Mouse (Mus musculus) v-Abl transformed pro-B cells (cell line): Measurements from ENCODE around the gene Akr1b8.
"Not testable (repeated sequence)": the region's sequence is repeated elsewhere in the genome, so short reads cannot be mapped to it uniquely, and the experiment has no call there.

Source experiments
- in situ Hi-C, 2 experiments: fragments of 400-800 bp; cut with MboI; formaldehyde crosslinking; loops; one replicate each; pipeline ENCODE4 v1.15.1; 2025; ENCODE audit not compliant: unreplicated experiment in 2 of 2

Akr1b8 gene

DNA sequence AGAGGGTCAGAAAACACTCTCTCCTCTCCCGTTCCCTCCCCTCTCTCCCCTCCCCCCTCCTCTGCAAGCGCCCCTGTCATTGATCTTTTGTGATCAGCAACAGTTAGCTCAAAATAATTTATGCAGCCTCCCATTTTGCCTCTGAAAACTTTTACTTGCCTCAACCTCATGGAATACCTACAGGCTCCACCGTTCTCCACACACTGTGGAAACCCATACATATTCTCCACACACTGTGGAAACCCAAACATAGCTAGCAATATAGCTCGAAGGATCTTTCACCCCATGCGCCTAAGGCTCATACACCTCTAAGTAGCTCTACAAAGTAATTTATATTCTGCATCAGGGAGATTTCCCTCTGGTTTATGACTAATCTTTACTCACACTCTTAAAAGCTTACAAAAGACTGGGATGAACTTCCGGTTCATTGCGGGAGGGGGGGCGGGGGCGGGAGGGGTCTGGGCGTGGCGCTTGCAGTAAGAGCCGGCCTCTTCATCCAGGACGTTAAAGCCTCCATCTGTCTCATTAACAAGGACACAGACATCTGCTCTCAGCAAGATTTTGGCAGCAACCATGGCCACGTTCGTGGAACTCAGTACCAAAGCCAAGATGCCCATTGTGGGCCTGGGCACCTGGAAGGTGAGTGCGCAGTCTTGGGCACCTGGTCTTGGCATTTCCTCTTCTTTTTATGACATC, at the start of gene Akr1b8:
Akr1b8 (plus strand) TSS at position 462 of the 696 bp plus-strand sequence.
- in situ Hi-C loops, result no loop called here

DNA sequence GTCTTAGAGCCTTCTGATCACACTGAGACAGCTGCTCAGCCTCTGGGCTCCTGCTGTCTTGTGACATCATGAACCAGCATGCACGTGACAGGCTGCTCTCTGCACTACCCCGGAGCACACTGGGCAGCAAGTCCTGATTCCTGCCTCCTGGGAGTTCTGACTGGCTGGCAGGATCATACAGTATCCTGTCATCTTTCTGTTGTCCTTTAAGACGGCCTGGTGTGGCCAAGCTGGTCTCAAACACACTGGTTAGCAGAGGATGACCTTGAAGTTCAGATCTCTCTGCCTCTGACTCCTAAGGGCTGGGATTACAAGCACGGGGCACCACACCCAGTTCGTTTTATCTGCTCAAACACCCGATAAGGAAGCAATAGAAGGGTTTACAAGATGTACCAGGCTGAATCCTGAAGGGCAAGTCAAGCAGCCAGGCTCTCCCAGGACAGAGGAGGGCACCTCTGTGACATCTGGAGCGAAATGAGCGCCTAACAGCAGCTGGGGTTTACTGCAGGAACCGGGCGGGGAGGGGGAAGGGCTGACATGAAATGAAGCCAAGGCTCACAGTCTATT, 49.2 kb upstream of the Akr1b8 start:
- in situ Hi-C loops, result loop anchor here in 1 of 2 experiments (25.0 kb wide), 1 partner anchor 933 kb away; no protein-coding TSS in a partner anchor

DNA sequence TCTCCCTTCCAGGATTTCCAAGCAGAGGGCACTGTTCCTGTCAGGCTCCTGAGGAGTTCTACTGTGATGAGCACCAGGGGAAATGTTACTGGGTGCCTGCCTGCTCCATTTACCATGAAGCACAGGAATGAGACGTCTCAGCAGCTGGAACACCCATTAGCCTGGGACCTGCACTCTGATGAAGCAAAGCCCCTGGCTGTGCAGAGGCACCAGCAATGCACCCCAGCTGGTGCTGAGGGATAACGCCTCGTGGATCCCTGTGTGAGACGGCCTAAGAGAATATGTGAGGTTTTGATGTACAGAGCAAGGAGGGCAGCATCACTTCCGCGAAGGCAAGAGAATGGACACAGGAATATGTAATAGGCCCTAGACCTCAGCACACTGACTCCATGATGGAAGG, 47.1 kb upstream of the Akr1b8 start:
- in situ Hi-C loops, result loop anchor here in 1 of 2 experiments (25.0 kb wide), 1 partner anchor 931 kb away; no protein-coding TSS in a partner anchor

DNA sequence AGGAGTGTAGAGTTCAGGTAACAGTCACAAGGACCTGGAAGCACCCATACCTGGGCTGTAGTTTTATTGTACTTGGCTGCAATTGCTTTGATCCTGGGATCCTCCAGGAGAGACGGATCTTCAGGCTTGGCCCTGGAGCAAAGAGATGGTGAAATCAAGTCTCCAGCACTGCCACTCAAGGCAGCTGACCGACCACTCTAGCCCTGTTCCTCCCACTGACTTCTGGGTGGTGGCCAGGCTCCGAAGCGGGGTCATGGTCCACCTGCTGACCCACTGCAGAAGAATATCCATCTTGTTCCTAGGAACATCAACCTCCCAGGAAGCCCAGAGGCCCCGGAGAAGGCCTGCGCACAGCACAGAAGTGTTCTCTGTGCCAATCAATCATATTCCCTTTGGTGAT, 44.4 kb upstream of the Akr1b8 start:
- in situ Hi-C loops, result loop anchor here in 1 of 2 experiments (25.0 kb wide), 1 partner anchor 928 kb away; no protein-coding TSS in a partner anchor

DNA sequence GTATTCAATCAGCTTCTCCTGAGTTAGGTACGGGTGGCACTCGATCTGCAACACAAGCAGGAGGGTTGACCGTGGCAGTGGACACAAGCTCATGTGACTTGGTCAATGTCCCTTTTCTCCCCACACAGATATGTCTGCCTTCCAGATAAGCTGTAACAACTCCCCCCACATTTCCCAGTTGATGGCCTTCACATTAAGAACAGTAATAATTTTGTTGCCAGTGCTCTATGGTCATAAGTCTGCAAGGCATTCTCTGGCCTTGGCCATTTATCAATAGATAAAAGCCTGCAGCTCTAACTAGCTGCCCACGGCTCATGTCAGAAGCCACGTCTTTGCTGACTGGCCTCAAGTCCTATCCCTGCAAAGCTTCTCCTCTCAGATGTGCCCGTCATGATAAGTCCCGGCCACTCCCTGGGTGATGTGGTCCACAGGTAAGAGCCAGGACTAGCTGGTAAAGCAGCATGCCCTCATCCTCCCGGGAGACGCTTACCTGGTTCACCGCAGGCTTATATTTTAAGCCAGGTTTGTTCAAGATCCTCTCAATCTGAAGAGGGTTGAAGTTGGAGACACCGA, 43.8 kb upstream of the Akr1b8 start:
- in situ Hi-C loops, result loop anchor here in 1 of 2 experiments (25.0 kb wide), 1 partner anchor 927 kb away; no protein-coding TSS in a partner anchor

DNA sequence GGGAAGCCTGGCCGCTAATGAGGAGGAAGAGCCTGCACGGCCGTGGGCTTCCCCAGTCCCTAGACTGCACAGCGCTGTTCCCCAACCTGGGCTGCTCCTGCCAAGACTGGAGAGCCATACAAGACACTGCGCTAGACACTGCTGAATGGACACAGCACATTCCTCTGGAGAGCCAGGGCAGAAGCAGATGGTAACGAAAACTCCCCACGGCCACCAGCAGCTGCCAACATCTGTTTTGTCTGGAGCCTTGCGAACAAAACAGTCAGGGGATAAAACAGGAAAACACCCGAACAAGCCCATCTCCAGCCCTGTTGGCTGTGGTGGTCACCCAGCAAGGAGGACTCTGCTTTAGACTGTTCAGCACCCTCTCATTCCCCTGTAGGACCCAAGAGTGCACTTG, 40.5 kb upstream of the Akr1b8 start:
- in situ Hi-C loops, result loop anchor here in 1 of 2 experiments (25.0 kb wide), 1 partner anchor 924 kb away; no protein-coding TSS in a partner anchor

DNA sequence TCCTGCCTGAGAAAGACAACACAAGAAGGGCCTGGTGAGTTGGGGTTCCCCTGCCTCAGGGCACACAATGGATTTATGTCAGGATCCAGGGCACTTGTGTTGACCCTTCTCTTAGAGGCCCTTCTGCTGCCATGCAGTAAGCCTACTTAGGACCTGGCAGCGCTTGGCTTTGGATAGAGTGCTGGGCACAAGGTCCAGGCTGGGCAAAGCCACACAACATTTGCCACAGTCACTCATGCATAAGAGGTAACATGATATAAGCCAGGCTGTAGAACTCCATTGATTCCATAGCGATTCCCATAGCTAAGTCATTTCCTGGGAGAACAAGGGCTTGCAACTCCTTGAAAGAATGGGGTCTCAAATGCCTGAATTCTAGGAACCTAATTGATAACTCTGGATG, 40.0 kb upstream of the Akr1b8 start:
- in situ Hi-C loops, result loop anchor here in 1 of 2 experiments (25.0 kb wide), 1 partner anchor 923 kb away; no protein-coding TSS in a partner anchor

DNA sequence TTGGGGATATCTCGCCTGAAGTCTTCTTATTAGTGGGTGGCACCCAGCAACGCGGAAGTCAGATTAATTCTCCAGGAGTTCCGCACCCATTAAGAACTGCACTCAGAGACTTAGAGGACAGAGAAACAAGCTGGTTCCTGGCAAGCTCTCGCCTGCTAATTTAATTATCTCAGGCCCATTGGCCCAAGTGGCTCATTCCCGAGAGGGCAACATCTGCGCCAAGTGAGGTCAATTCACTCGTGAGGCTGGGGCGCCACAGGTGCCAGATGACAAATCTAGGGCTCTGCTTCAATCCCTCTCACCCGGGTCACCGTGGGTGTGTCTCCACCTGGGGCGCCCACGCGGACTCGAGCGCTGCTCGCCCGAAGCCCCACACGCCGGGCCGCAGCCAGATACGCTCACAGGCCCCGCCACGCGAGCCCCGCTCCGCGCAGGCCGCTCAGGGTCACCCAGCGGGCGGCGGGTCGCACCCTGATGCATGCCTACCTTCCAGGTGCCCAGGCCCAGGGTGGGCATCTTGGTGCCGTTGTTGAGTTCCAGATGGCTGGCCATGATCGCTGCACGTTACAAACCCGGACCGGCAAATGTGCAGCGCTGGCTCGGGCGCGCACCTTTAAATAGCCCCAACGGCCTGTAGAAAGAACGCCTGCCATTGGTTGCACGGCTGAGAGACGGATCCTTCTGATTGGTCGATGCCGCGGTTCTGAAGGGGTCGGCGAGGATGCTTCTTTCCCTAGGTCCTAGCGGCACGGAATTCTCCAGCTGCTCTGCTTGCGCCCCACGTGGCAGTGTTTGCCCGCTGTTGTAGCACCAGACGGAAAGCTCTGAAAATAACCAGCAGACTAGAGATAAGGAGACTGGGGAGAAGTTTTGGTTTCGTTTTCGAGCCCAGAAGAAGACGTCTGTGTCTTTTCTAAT, 36.8 kb upstream of the Akr1b8 start, which contains the start of gene Akr1b3:
Akr1b3 (minus strand) TSS at position 625 of the 918 bp plus-strand sequence.
- in situ Hi-C loops, result loop anchor here in 1 of 2 experiments (25.0 kb wide), 1 partner anchor 920 kb away; no protein-coding TSS in a partner anchor

DNA sequence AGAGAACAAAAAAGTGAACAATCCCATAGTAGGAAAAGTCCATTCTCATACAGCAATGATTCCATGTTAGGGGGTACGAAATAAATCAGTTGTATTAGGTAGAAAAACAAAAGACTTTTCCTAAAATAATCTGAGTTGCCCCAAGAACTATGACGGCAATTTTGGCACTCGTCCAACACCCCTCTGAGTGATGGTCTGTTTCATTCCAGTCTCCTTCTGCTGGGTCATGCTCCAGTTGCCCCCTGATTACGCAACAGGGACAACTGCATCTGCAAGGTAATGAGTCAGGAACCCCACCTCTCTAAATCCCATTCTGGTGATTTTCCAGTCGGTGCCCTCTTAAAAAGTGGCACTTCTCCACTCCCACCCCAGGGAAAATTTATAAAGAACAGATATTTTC, 35.7 kb upstream of the Akr1b8 start:
- in situ Hi-C loops, result loop anchor here in 1 of 2 experiments (25.0 kb wide), 1 partner anchor 919 kb away; no protein-coding TSS in a partner anchor

DNA sequence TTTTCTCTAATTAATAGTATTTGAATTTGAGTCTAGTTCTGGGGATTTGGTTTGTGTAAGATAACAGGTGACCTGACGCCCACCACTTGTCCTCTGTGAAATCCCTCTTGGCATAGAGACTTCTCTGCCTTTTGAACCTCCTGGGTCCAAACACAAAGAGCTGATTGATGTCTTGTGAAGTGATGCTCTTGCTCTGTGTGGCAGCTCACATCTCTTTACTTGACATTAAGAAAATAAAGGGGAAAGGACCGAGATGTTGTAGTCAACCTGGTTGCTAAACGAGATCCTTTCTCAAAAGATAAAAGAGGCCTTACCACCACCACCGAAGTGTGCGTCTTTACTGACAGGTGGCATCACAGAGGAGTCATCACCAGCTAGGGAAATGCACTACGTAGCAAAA, 35.3 kb upstream of the Akr1b8 start:
- in situ Hi-C loops, result loop anchor here in 1 of 2 experiments (25.0 kb wide), 1 partner anchor 919 kb away; no protein-coding TSS in a partner anchor

DNA sequence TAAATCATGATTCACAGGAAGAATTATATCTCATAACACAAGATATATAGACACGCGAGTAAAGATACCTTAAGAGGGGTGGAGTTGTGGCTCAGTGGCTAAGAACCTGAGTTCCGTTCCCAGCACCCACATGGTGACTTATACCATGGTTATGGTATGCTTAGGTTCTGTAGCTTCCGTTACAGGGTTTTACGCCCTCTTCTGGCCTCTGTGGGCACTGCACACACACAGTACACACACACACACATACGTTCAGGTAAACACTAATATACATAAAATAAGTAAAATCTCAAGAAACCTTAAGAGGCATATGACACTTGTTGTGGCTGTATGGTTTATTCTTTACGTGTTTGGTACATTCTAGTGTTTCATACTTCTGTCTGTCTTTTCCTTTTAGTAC, 31.8 kb upstream of the Akr1b8 start:
- in situ Hi-C loops, result loop anchor here in 1 of 2 experiments (25.0 kb wide), 1 partner anchor 915 kb away; no protein-coding TSS in a partner anchor

DNA sequence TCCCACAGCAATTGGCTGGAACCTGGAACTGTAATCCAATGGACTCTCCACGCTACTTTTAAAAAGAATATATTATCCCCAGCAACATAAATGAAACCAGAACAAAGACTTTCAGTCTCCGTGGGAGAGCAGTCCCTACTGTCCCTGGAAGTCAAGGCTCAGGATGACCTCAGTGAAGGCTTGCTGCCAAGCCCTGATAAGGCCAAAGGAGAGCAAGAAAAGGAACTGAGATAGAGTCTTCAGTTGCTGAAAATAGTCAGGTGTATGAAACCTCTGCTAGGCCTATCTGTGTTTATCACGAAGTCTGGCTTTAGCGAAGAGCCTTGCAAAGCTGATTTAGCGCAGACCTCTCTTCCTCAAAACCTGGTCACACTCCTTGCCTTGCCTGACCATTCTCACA, 22.5 kb upstream of the Akr1b8 start:
- in situ Hi-C loops, result no loop called here

DNA sequence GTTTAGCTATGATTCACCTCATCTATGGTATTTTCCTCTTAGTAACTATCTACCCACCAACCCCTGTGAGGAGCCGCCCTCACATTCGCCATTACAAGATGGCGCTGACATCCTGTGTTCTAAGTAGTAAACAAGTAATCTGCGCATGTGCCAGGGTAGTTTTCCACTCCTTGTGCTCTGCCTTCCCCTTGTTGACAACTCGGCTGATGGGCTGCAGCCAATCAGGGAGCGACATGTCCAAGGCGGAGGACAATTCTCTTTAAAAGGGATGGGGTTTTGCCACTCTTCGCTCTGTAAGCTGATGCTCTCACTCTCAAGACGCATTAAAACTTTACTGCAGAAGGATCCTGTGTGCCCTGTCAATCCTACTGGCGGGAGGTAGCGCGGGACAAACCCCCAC, 22.1 kb upstream of the Akr1b8 start:
- in situ Hi-C loops, result not testable (repeated sequence)

DNA sequence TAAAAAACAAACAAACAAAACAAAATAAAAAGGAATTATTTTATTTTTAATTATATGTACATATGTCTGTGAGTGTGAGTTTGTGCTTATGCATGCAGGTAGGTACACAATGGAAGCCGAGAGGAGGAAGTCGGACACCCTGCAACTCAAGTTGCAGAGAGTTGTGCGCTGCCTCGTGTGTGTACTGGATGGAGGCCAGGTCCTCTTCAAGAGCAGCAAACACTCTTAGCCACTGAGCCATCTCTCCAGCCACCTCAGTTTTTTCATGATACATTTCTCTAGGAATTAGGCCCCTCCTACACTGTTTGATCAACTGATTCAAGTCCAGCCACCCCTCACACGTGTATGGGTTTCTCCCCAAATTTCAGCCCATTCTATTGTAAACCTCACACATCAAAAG, 19.2 kb upstream of the Akr1b8 start:
- in situ Hi-C loops, result no loop called here

DNA sequence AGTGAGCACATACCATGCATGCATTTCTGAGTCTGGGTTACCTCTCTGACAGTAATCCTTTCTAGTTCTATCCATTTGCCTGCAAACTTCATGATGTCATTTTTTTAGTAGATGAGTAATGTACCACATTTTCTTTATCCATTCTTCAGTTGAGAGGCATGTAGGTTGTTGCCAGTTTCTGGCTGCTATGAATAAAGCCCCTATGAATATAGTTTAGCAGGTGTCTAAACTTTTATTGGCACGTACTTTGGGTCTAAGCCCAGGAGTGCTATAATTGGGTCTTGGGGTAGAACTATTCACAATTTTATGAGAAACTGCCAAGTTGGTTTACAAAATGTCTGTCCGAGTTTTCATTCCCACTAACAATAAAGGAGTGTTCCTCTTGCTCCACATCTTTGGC, 16.1 kb upstream of the Akr1b8 start:
- in situ Hi-C loops, result no loop called here

DNA sequence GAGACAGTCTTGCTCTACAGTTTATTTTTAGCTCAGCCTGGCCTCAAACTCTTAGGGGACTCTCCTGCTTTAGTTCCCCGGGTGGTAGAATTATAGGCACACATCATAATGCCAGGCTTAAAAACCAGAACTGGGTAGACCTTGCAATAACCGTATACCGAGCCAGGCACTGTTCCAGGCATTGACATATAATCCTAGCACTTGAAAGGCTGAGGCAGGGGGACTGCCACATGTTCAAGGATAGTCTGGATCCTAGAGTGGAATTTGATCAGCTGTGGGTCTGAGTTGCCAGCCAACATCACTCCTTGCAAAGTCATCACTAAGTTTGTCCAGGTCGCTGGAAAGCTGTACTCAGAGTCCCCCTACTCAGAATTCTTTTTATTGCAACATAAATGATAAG, 11.9 kb upstream of the Akr1b8 start:
- in situ Hi-C loops, result no loop called here

DNA sequence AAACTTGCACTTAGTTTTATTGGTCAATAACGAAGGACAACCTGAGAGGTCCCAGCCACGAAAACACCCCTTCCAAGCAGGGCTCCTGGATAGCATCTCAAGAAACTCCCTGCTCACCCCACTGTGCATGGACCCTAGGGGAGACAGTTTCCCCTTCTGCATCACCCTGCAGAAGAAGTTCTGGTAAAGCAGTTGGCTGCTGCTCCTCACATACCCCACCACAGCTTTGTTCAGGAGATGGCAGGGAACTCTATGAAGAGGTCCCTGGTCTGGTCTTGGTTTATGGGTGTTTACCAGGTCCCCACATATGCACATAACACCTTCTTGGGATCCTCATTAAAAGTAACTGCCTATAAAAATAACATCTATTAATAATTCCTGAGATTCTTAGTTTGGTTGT, 11.4 kb upstream of the Akr1b8 start:
- in situ Hi-C loops, result no loop called here

DNA sequence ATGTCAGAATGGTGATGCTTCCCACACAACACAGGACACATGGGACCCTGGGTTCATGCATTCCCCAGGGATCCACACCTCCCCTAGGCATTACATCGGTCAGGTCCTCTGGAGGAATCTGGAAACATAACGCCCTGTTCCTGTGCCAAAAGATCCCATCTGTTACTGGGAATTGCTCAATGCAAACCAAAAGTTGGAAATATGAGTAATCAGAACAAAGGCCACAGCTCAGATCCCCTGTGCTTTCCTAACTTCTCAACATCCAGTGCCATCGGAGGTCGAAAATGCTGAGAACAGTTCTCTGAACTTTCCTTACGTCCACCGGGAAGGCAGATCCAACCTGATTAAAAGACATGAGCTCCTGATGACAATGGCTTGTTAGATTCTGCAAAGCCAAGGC, 10.5 kb upstream of the Akr1b8 start:
- in situ Hi-C loops, result no loop called here

DNA sequence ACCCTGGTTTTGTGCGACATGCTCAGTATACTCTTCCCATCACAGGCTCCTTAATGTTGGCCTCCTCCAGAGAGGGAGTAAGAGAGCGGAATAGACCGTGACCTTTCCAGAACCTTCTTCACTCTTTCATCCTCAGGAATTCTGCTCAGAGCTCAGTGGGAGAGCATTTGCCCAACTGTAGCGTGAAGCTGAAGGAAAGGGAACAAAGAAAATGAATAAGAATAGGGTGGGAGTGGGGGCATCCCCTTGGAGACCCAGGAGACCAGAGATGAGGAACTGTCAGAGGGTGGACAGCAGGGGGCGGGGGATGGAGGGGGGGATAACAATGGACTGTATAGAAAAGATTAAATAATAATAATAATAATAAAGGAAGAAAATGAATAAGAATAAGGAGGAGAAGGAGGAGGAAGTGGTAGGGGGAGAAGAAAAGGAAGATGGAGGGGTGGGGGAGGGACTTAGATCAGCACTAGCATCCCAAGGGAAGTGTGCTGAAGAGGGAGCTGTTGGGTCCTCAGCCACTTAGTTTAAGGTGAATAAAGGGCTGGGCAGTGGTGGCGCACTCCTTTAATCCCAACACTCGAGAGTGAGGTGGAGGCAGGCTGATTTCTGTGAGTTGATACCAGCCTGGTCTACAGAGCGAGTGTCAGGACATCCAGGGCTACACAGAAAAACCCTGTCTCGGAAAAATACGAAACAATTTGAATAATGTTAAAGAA, 9.6 kb upstream of the Akr1b8 start:
- in situ Hi-C loops, result no loop called here
